Mouse (Mus musculus) kidney, postnatal 14 days (tissue): ENCODE measurements around the gene Gp9.

ENCODE experiments used
- DNase-seq: peaks from one replicate; pipeline ENCODE4 v3.0.0; 2022; ENCODE audit warnings: mixed read lengths

Gene Gp9

DNA sequence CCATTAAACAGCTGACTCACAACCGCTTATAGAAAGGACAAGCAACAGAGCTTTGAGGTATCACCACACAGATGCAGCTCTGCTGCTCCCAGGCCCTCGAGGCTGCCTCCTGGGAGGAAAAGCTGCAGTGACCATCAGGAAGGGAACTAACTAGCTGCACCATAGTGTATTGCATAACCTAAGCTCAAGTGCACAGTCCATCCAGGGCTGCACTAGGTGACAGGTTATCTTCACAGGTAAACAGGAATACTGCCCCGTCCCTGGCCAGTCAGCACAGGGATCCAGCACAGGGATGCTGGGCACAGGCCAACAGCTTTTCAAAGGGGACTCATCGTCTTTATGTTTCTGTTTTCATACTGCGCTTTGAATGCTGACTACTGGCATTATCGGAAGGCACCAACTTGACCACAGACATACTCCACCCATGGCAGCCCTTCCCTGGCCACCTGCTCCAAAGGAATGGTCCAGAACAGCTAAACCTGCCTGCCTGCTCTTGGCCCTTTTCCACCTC lies 31.8 kb downstream of the Gp9 start:
- no peak for DNase-seq

DNA sequence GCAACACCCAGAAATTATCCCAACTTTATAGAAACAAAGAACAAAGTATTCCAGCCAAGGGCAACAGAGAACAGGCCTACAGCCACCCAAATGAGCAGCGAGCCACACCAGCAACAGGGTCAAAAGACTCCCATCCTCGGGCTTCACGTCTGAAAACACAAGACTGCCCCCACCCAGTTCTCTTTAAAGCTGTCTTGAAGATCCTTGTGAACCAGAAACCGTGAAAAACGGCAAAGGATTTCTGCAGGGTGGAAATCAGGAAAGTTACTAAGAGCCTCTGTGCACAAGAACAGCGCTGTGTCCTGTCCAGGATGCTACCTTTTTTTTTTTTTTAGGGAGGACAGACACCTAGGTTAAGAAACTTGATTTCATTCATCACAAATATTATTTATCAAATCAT lies 32.4 kb downstream of the Gp9 start:
- DNase-seq, result no peak

DNA sequence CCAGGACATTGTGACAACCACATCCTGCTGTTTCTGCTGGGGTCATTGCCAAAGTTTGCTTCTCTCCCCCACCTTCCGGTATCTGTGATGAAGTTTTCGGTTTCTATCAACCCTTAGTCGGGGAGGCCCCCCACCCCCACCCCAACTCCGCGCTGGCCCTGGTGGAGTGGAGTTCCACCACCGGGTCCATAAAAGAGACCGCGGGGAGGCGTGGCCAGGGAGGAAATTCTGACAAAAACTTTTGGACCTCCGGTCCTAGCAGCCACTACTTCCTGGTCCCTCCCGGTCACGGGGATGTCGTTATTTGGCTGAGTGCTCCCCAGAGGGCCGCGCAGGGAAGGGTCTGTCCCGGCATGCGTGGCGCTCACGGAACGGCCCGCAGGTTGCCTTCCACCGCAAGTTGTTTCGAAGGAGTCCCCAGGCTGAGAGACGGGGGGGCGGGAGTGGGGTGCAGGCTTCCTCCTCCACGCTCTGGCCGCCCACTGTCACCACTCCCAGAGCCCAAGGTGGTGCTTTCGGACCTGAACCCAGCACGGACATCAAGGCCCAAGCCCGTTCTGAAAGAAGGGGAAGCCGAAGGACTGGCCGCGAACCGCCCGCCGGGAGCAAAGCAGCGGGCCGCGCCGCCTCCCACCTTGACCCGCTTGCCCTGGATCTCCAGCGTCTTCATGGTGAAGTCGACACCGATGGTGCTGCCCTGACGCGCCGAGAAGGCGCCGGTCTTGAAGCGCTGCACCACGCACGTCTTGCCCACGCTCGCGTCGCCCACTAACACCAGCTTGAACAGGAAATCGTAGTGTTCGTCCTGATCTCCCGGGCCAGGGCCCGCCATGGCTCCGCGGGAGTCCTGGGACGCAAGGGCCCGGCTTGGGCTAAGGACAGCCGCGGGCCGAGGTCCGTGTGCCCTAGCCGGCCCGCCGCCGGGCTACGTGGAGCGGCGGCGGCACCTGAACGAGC lies 33.1 kb downstream of the Gp9 start:
- peak; percentile 86 for DNase-seq

DNA sequence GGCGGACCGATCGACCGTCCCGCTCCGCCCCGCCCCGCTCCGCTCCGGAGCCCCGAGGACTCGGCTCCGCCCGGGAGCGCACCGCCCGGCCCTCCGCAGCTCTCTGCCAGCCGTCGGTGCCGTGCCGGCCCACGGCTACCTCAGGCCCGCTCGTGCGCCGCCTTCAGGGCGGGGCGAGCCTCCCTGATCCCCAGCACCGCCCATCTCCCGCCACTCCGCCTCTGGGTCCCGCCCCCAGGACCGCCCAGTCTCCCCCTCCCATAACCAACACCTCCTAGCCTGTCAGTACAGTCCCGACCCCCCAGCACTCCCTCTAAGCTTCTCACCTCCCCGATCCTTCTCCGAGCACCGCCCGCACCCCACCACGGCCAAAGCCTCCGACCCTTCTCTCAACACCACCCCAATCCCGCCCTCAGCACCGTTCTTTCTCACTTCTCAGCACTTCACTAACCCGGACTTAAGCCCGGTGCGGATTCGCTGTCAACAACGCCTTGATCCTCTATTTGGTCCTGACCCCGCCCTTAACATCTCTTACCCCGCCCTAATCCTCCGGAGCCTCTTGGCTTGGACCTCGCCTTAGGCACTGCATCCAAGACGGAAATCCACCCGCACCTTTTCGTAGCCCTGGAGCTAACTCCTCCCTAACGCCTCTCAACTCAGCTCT lies 33.9 kb downstream of the Gp9 start, which contains the start of gene Rab43:
Gene Rab43, minus strand, starts transcription at position 490 of the 664 bp plus-strand sequence.
- peak; percentile 97 for DNase-seq

DNA sequence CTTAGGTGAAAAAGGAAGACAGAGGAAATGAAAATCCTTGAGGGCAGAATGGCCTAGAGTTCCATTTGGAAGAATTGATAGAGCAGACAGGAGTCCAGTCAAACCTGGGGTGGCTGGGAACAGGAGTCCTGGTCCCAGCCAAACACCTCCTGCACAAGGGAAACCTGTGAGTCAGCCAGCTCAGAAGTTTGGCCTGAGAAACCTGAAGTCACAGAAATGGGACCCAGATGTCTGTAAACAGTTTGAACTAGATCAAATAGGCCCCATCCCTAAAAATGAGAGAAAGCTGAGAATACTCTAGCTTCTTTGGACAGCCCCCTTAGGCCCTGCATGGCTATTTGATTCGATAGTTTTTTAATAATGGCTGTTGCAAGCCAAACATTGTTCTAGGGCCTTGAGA lies 34.8 kb downstream of the Gp9 start:
- DNase-seq, result no peak

DNA sequence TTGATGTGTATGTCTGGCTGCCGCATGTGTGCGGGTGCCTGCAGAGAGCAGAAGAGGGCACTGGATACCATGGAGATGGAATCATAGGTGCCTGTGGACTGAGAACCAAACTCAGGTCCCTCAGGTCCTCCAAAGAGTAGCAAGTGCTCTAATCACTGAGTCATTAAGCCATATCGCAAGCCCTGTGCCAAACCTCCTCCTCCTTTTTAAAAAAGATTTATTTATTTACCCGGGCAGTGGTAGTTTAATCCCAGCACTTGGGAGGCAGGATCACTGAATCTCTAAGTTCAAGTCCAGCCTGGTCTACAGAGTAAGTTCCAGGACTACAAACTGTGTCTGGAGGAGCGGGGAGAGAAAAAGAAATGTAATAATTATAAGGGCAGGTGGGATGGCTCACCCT lies 36.6 kb downstream of the Gp9 start:
- DNase-seq, result no peak

DNA sequence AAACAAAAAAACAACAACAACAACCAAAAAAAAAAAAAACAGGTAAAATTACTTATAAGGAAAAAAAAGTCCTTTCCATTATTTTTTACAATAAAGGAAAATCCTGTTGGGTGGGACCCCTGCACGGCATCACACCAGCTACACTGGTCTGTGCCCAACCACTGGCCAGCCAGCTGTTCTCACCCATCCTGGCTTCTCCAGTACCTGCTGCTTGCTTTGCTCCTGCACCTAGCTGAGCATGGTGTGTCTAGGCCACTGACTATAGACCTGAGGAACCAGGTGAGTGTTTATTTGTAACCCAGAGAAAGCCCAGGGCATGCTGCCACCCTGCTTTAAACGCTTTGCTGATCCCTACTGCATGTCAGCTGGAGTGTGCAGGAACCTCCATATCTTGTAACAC lies 42.5 kb downstream of the Gp9 start:
- no peak for DNase-seq
